Mouse (Mus musculus): ENCODE data around the gene Zbtb32. TPM values are rescaled to one million over a fixed set of nuclear protein-coding genes. Genes with fewer than 3 reads are reported as not detected.

The Zbtb32 gene
- polyA plus RNA-seq, 1 experiment from 2014 or later = 0.77 TPM

DNA sequence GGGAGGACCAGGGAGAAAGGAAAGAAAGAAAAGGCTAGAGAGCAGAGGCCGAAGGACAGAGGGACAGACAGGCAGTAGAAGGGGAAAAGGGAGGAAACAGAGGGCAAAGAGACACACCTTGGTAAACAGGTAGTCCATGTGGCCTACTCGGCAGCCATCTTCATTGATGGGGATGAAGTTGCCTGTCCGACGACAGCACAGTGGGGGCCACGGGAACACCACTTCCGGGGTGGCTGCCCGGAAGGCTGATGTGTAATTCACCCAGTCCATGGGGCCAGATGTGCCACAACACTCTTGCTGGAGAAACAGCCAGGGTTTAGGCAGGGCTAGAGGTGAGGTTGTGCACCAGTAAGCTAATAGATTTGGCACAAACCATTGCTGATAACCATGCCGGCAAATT, 6.2 kb upstream of the Zbtb32 start:
- no peak for ATAC-seq (ENCODE audit: low FRiP score, low TSS enrichment)
- H3K27ac ChIP-seq (ENCODE audit: low read length) = no peak overlapping the region
- no peaks in the 10 kb centered on the region for H3K9me3 ChIP-seq (ENCODE audit: low read length)
- peak overlapping the region; percentile 25; the same call in 1 of the 2 replicates for H3K9ac ChIP-seq (replicated peaks; ENCODE audit: low read length)
- H3K4me1 ChIP-seq (ENCODE audit: insufficient read depth, low read length) = peaks cover 23% of the 10 kb centered on the region
- no peak overlapping the region for H3K4me2 ChIP-seq (replicated peaks; ENCODE audit: low read depth, low read length)
- H3K27me3 ChIP-seq (ENCODE audit: insufficient read depth, low read length) = no peaks in the 10 kb centered on the region
- no peak overlapping the region for H3K4me3 ChIP-seq (ENCODE audit: low read length)
- 83% methylated on average over 8 of the region's 8 CpGs for WGBS
- H3K36me3 ChIP-seq (ENCODE audit: insufficient read depth, low read length) = no peaks in the 10 kb centered on the region

DNA sequence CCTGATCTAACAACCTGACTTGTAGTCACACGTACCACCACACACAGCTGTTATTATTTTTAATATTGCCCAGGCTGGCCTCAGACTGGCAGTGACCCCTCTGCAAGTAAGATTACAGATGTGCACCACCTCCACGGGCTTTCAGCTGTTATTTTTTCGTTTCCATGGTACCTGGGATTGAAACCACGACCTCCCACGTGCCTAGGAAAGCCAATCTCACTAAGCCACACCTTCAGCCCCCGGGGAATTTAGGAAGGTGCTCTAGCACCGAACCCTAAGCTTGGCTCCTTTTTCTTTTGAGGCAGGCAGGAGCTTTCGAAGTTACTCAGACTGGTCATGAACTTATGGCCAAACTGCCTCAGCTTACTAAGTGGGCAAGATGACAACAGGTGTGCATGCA, 5.7 kb upstream of the Zbtb32 start:
- H3K27ac ChIP-seq (ENCODE audit: low read length) = no peak overlapping the region

DNA sequence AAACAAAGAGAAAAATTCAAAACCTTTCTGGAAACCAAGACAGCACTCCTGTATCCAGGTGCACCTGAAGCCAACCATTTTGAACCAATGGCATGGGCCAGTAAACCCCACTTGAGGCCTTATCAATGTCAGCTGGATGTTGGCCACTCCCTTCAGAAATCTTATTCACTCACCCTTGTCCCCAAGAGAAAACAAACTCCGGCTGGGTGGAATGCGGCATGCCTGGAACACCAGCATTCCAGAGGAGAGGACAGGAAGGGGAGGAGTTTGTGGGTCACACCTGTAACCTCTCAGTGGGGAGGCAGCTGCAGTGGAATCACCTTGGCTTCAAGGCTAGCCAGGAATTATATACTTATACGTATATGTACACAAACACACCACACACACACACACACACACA, 3.9 kb upstream of the Zbtb32 start:
- Histone ChIP-seq H3K36me3 (ENCODE audit: insufficient read depth, low read length) (no peaks in the 10 kb centered on the region), H3K4me1 (ENCODE audit: insufficient read depth, low read length) (peaks cover 23% of the 10 kb centered on the region), H3K9ac (replicated peaks; ENCODE audit: low read length) (no peak overlapping the region), H3K27ac (ENCODE audit: low read length) (peak overlapping the region; percentile 71), H3K27me3 (ENCODE audit: insufficient read depth, low read length) (no peaks in the 10 kb centered on the region), H3K4me3 (ENCODE audit: low read length) (no peak overlapping the region), H3K4me2 (replicated peaks; ENCODE audit: low read depth, low read length) (no peak overlapping the region), H3K9me3 (ENCODE audit: low read length) (no peaks in the 10 kb centered on the region)
- ATAC-seq (ENCODE audit: low FRiP score, low TSS enrichment) = peak; percentile 64
- 14% methylated on average over 3 of the region's 3 CpGs for WGBS

More for the DNA sequence above, 5.7 kb upstream of the Zbtb32 start:
- ATAC-seq (ENCODE audit: low FRiP score, low TSS enrichment) = no peak
- Histone ChIP-seq H3K4me1 (ENCODE audit: insufficient read depth, low read length) (peaks cover 23% of the 10 kb centered on the region), H3K27me3 (ENCODE audit: insufficient read depth, low read length) (no peaks in the 10 kb centered on the region), H3K36me3 (ENCODE audit: insufficient read depth, low read length) (no peaks in the 10 kb centered on the region), H3K9me3 (ENCODE audit: low read length) (no peaks in the 10 kb centered on the region), H3K4me2 (replicated peaks; ENCODE audit: low read depth, low read length) (no peak overlapping the region), H3K9ac (replicated peaks; ENCODE audit: low read length) (peak overlapping the region; percentile 25; the same call in 1 of the 2 replicates), H3K4me3 (ENCODE audit: low read length) (no peak overlapping the region)
- WGBS = 38% methylated on average over 8 of the region's 8 CpGs

DNA sequence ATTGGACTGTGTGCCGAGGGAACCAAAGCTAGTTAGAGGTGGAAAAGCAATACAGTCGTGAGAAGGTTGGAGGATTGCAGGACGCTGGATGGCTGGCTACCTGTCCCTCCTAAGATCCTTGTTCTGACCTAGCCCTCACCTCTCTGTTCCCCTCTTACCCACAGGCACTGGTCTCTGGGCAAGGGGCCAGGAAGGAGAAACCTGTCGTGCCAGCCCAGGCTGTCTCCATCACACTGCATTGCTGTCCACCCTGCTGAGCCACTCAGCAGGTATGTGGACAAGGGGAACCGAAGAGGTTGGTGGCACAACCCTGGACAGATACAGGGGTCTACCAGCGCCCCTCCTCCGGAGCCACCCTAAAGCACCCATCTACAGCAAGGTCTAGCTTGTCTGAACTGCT, 1.9 kb upstream of the Zbtb32 start:
- 70% methylated on average over 7 of the region's 7 CpGs for WGBS
- H3K27ac ChIP-seq (ENCODE audit: low read length) = peak overlapping the region; percentile 31
- no peaks in the 10 kb centered on the region for H3K9me3 ChIP-seq (ENCODE audit: low read length)
- no peaks in the 10 kb centered on the region for H3K27me3 ChIP-seq (ENCODE audit: insufficient read depth, low read length)
- no peak overlapping the region for H3K4me3 ChIP-seq (ENCODE audit: low read length)
- no peak overlapping the region; the same call in 1 of the 2 replicates for H3K4me2 ChIP-seq (replicated peaks; ENCODE audit: low read depth, low read length)
- no peak overlapping the region for H3K9ac ChIP-seq (replicated peaks; ENCODE audit: low read length)
- ATAC-seq (ENCODE audit: low FRiP score, low TSS enrichment) = 0 out of 2 replicates have a peak, but pooled peaks have one; percentile 33
- no peaks in the 10 kb centered on the region for H3K36me3 ChIP-seq (ENCODE audit: insufficient read depth, low read length)
- H3K4me1 ChIP-seq (ENCODE audit: insufficient read depth, low read length) = peaks cover 23% of the 10 kb centered on the region

DNA sequence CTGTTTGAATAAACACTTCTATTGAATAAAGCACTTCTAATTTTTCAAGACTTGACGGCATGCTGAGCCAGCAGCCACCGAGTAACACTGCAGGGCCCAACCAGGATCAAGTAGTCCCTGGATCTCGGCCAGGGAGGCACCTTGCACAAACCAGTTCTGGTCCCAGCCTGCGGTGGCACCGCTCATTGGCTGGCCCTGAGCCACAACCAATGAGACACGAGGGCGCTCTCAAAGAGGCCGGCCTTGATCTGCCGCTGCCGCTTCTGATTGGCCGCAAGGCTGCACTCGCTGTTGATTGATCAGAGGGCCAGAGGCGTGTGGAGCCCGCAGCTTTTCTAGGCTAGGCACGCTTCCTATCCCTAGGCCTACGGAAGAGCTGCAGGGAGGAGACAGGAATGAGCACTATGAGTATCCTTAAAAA, 1.2 kb upstream of the Zbtb32 start:
- Histone ChIP-seq H3K4me3 (ENCODE audit: low read length) (no peak overlapping the region), H3K9ac (replicated peaks; ENCODE audit: low read length) (no peak overlapping the region), H3K27ac (ENCODE audit: low read length) (peak overlapping the region; percentile 31), H3K27me3 (ENCODE audit: insufficient read depth, low read length) (no peaks in the 10 kb centered on the region), H3K36me3 (ENCODE audit: insufficient read depth, low read length) (no peaks in the 10 kb centered on the region), H3K9me3 (ENCODE audit: low read length) (no peaks in the 10 kb centered on the region), H3K4me2 (replicated peaks; ENCODE audit: low read depth, low read length) (peak overlapping the region; percentile 14; the same call in 1 of the 2 replicates), H3K4me1 (ENCODE audit: insufficient read depth, low read length) (peaks cover 23% of the 10 kb centered on the region)
- under 1% methylated on average over 16 of the region's 16 CpGs for WGBS
- peak; percentile 96 for ATAC-seq (ENCODE audit: low FRiP score, low TSS enrichment)

DNA sequence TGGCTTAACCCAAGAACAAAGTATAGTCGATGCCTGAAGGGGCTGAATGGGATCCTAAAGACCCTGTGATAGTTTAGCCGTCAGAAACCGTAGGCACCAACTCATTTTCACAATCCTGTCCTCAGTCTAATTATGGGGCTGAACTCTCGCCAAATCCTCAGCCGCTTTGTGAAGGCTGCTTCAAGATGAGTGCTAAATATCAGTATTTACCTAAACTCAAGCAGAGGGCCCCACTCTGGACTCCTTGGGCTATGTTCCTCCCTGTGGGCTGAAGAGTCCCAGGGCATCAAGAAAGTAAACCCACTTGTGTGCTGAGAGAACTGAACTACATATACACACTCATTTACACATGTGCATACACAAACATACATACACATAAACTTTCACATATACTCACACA, 1.9 kb downstream of the Zbtb32 start:
- no peaks in the 10 kb centered on the region for H3K27me3 ChIP-seq (ENCODE audit: insufficient read depth, low read length)
- no peak overlapping the region for H3K27ac ChIP-seq (ENCODE audit: low read length)
- no peaks in the 10 kb centered on the region for H3K36me3 ChIP-seq (ENCODE audit: insufficient read depth, low read length)
- H3K9ac ChIP-seq (replicated peaks; ENCODE audit: low read length) = no peak overlapping the region
- H3K4me3 ChIP-seq (ENCODE audit: low read length) = no peak overlapping the region
- WGBS = 74% methylated on average over 5 of the region's 5 CpGs
- H3K4me2 ChIP-seq (replicated peaks; ENCODE audit: low read depth, low read length) = no peak overlapping the region
- no peaks in the 10 kb centered on the region for H3K9me3 ChIP-seq (ENCODE audit: low read length)
- no peak for ATAC-seq (ENCODE audit: low FRiP score, low TSS enrichment)
- H3K4me1 ChIP-seq (ENCODE audit: insufficient read depth, low read length) = 0 out of 2 replicates have a peak, but pooled peaks cover 3% of the 10 kb centered on the region

DNA sequence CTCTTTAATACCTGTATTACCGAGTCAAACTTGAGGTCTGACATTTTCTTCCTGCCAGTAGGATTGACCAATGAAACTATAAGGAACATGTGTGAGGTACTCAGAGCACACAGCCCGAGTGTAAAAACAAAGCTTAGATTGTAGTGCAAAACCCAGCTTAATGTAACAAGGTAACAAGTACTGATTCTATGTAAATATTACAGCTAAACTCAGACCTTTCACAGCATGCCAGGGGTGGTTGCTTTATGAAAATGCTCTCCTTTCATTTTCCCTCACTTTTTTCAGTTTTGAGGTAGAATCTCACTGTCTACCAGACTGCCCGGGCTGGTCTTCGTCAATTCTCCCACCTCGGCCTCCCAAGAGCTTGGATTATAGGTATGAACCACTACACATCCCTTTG, 2.6 kb downstream of the Zbtb32 start:
- no peak overlapping the region for H3K27ac ChIP-seq (ENCODE audit: low read length)

DNA sequence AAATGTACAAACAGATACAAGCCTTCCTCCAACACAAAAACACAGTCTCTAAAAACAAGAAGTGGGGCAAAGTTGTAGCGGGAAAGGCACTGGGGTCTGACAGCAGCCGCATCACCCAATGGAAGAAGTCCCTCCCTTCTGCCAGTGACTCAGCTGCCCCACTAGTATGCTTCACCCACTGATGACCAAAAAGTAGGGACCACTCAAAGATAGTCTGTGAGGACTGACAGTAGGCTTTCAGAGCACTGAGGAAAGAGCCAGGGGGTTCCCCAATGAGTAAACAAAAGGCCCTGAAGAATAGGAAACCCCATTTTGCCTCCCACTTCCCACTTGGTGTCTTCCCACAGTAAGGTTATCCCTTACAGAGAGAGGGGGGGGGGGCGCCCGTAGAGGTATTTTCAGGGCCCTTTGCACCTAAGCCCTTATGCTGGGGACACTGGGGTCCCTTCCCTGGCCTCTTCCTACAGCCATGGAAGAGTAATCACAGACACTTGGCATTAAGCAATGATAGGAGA, 4.1 kb downstream of the Zbtb32 start:
- Histone ChIP-seq H3K9me3 (ENCODE audit: low read length) (no peaks in the 10 kb centered on the region), H3K4me1 (ENCODE audit: insufficient read depth, low read length) (peaks cover 8% of the 10 kb centered on the region; the same call in 1 of the 2 replicates), H3K27ac (ENCODE audit: low read length) (no peak overlapping the region), H3K9ac (replicated peaks; ENCODE audit: low read length) (no peak overlapping the region), H3K27me3 (ENCODE audit: insufficient read depth, low read length) (no peaks in the 10 kb centered on the region), H3K36me3 (ENCODE audit: insufficient read depth, low read length) (no peaks in the 10 kb centered on the region), H3K4me2 (replicated peaks; ENCODE audit: low read depth, low read length) (no peak overlapping the region), H3K4me3 (ENCODE audit: low read length) (no peak overlapping the region)
- ATAC-seq (ENCODE audit: low FRiP score, low TSS enrichment) = no peak
- WGBS = 63% methylated on average over 4 of the region's 4 CpGs

More for the DNA sequence above, 2.6 kb downstream of the Zbtb32 start:
- Histone ChIP-seq H3K4me2 (replicated peaks; ENCODE audit: low read depth, low read length) (no peak overlapping the region), H3K9me3 (ENCODE audit: low read length) (no peaks in the 10 kb centered on the region), H3K27me3 (ENCODE audit: insufficient read depth, low read length) (no peaks in the 10 kb centered on the region), H3K9ac (replicated peaks; ENCODE audit: low read length) (no peak overlapping the region), H3K4me3 (ENCODE audit: low read length) (no peak overlapping the region), H3K36me3 (ENCODE audit: insufficient read depth, low read length) (no peaks in the 10 kb centered on the region), H3K4me1 (ENCODE audit: insufficient read depth, low read length) (0 out of 2 replicates have a peak, but pooled peaks cover 3% of the 10 kb centered on the region)
- ATAC-seq (ENCODE audit: low FRiP score, low TSS enrichment) = no peak
- 82% methylated on average over 5 of the region's 5 CpGs for WGBS

DNA sequence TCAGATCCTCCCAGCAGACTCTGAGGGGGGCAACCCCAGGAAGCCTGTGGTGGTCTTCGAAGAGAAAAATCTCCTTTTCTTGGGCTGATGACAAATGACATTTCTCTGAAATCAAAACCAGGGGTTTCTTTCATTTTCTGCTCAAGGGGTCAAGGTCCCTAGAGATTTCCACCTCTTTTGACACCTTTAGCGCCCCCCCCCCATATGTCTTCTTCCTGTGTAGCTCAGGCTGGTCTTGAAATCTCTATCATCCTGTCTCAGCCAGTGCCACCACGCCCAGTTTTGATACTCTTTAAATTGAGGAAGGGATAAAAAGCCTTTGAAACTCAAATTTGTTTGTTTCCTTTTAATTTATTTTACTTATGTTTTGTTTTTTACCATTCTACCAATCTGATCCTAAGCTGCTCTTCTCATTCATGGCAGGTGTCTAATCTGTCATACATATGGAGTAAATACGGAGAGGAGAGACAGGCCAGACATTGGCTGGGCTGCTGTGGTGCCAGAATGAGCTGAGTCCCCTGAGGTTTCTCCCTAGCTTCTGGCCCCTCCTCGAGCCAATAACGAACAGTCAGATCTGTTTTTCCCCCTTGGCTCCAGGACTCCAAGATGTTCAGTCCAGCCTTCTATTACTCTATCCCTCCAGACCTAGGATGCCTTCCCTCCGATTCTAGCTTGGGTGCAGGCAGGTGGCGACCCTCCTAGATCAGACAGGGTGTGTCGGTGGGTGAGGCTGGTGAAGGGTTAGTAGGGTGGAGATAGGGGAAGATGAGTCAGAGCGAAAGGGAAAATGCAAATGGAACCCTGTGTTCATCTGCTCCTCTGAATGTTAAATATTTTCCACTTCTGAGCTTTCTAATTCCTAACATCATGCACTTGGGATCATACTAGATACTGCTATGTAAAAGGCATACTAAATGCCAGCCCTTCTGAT, 4.9 kb downstream of the Zbtb32 start:
- H3K27me3 ChIP-seq (ENCODE audit: insufficient read depth, low read length) = no peaks in the 10 kb centered on the region
- no peak overlapping the region for H3K9ac ChIP-seq (replicated peaks; ENCODE audit: low read length)
- ATAC-seq (ENCODE audit: low FRiP score, low TSS enrichment) = no peak
- no peak overlapping the region for H3K4me3 ChIP-seq (ENCODE audit: low read length)
- peaks cover 9% of the 10 kb centered on the region; the same call in 1 of the 2 replicates for H3K4me1 ChIP-seq (ENCODE audit: insufficient read depth, low read length)
- no peaks in the 10 kb centered on the region for H3K36me3 ChIP-seq (ENCODE audit: insufficient read depth, low read length)
- H3K4me2 ChIP-seq (replicated peaks; ENCODE audit: low read depth, low read length) = no peak overlapping the region
- H3K27ac ChIP-seq (ENCODE audit: low read length) = no peak overlapping the region
- WGBS = 75% methylated on average over 10 of the region's 10 CpGs
- H3K9me3 ChIP-seq (ENCODE audit: low read length) = no peaks in the 10 kb centered on the region
